Mouse (Mus musculus) CH12.LX (cell line): ENCODE measurements at regions not wholly inside any gene's neighbourhood (a gene's known extent, or its start where the extent isn't known, plus 50 kb on each side); places are given as distances from the start of the nearest gene placed in this dataset.

ENCODE experiments used
- DNase-seq: peaks from one replicate; pipeline ENCODE4 v3.0.0-alpha.2; 2013; ENCODE audit errors: extremely low read depth
- H3K27ac ChIP-seq: 2 replicates; pipeline ENCODE4 v1.5.1; 2012; ENCODE audit warnings: low read depth, mild to moderate bottlenecking, control low read depth, moderate library complexity; ENCODE audit not compliant: insufficient read depth
- H3K27me3 ChIP-seq: replicated peaks from 2 replicates; pipeline ENCODE3; 2012; ENCODE audit warnings: inconsistent platforms
- H3K36me3 ChIP-seq, 2 experiments: replicated peaks in 1 of 2; 2 replicates each; pipeline versions ENCODE3 to v1.6.1; 2012; ENCODE audit warnings: inconsistent platforms in 1 of 2, low read length in 1 of 2, mild to moderate bottlenecking in 1 of 2, mixed read lengths in 1 of 2, moderate library complexity in 1 of 2; ENCODE audit not compliant: control insufficient read depth in 1 of 2, insufficient read depth in 1 of 2
- H3K4me1 ChIP-seq, 2 experiments: 2 replicates each; pipeline ENCODE4 v1.6.1; 2012; ENCODE audit warnings: inconsistent platforms in 1 of 2, moderate library complexity in 1 of 2; ENCODE audit not compliant: insufficient read depth in 2 of 2, control insufficient read depth in 1 of 2
- H3K4me2 ChIP-seq: 2 replicates; pipeline ENCODE4 v1.6.1; 2012; ENCODE audit warnings: low read depth, mild to moderate bottlenecking, control low read depth; ENCODE audit not compliant: poor library complexity, insufficient read depth, severe bottlenecking
- H3K4me3 ChIP-seq, 3 experiments: fragments of 150-350 bp in 1 of 3; sonication (generic) in 1 of 3; replicated peaks in 1 of 3; 2 replicates each; pipeline versions ENCODE3 to v1.5.1; 2011 to 2012; ENCODE audit warnings: low read depth in 2 of 3, low read length in 2 of 3, mild to moderate bottlenecking in 2 of 3, moderate library complexity in 2 of 3, control low read depth in 1 of 3, improper control_type of control experiment in 1 of 3, inconsistent platforms in 1 of 3, mixed read lengths in 1 of 3; ENCODE audit not compliant: poor library complexity in 1 of 3
- H3K79me2 ChIP-seq: replicated peaks from 2 replicates; pipeline ENCODE4 v1.6.1; 2012; ENCODE audit warnings: mild to moderate bottlenecking, moderate library complexity; ENCODE audit not compliant: control insufficient read depth, poor library complexity, insufficient read depth, severe bottlenecking; ENCODE audit errors: extremely low read depth
- H3K9ac ChIP-seq: 2 replicates; pipeline ENCODE4 v1.6.1; 2012; ENCODE audit warnings: low read depth, mild to moderate bottlenecking, control low read depth, moderate library complexity; ENCODE audit not compliant: insufficient read depth
- H3K9me3 ChIP-seq: replicated peaks from 2 replicates; pipeline ENCODE3; 2012; ENCODE audit warnings: low read length, inconsistent platforms, mixed read lengths
- BHLHE40 ChIP-seq: IDR thresholded peaks from 2 replicates; pipeline ENCODE4 v1.6.1; 2011; ENCODE audit warnings: mild to moderate bottlenecking, low read depth, low read length, improper control_type of control experiment
- CHD1 ChIP-seq: IDR thresholded peaks from 2 replicates; pipeline ENCODE4 v1.6.1; 2012; ENCODE audit warnings: low read depth, low read length, improper control_type of control experiment, inconsistent platforms
- E2F4 ChIP-seq: IDR thresholded peaks from 2 replicates; pipeline ENCODE4 v1.6.1; 2011; ENCODE audit warnings: low read depth, low read length, improper control_type of control experiment; ENCODE audit not compliant: insufficient replicate concordance
- ELF1 ChIP-seq: IDR thresholded peaks from 2 replicates; pipeline ENCODE4 v1.6.1; 2014; ENCODE audit warnings: low read depth, mild to moderate bottlenecking, inconsistent platforms, low read length, improper control_type of control experiment
- EP300 ChIP-seq: IDR thresholded peaks from 2 replicates; pipeline ENCODE4 v1.6.1; 2011; ENCODE audit warnings: low read length, improper control_type of control experiment
- ETS1 ChIP-seq: conservative IDR thresholded peaks from 2 replicates; pipeline ENCODE4 v1.6.1; 2012; ENCODE audit warnings: low read depth, mild to moderate bottlenecking, inconsistent platforms, low read length, improper control_type of control experiment, moderate library complexity
- HCFC1 ChIP-seq: IDR thresholded peaks from 2 replicates; pipeline ENCODE4 v1.6.1; 2012; ENCODE audit warnings: low read depth, mild to moderate bottlenecking, inconsistent platforms, low read length, improper control_type of control experiment
- MAX ChIP-seq: IDR thresholded peaks from 2 replicates; pipeline ENCODE4 v1.6.1; 2011; ENCODE audit warnings: low read length, improper control_type of control experiment
- MEF2A ChIP-seq: IDR thresholded peaks from 2 replicates; pipeline ENCODE4 v1.6.1; 2014; ENCODE audit warnings: low read depth, mild to moderate bottlenecking, inconsistent platforms, low read length, improper control_type of control experiment, borderline replicate concordance
- POLR2AphosphoS2 ChIP-seq: IDR thresholded peaks from 2 replicates; pipeline ENCODE4 v1.6.1; 2011; ENCODE audit warnings: low read depth, low read length, improper control_type of control experiment
- RAD21 ChIP-seq: IDR thresholded peaks from 2 replicates; pipeline ENCODE4 v1.6.1; 2011; ENCODE audit warnings: low read depth, mild to moderate bottlenecking, low read length, improper control_type of control experiment, moderate library complexity
- TBP ChIP-seq: conservative IDR thresholded peaks from 2 replicates; pipeline ENCODE4 v1.6.1; 2011; ENCODE audit warnings: low read depth, low read length, improper control_type of control experiment
- USF1 ChIP-seq: IDR thresholded peaks from 2 replicates; pipeline ENCODE4 v1.6.1; 2014; ENCODE audit warnings: low read depth, mild to moderate bottlenecking, inconsistent platforms, low read length, improper control_type of control experiment
- USF2 ChIP-seq: conservative IDR thresholded peaks from 2 replicates; pipeline ENCODE4 v1.6.1; 2011; ENCODE audit warnings: low read depth, low read length, improper control_type of control experiment
- ZC3H11A ChIP-seq: IDR thresholded peaks from 2 replicates; pipeline ENCODE4 v1.6.1; 2012; ENCODE audit warnings: low read depth, mild to moderate bottlenecking, inconsistent platforms, low read length, improper control_type of control experiment
- ZNF384 ChIP-seq: IDR thresholded peaks from 2 replicates; pipeline ENCODE4 v1.6.1; 2012; ENCODE audit warnings: low read depth, low read length, improper control_type of control experiment, inconsistent platforms
- dilution Hi-C: fragments of 300-500 bp; cut with MboI; formaldehyde crosslinking; loops from 2 replicates; pipeline ENCODE4 v1.14.3; 2020; ENCODE audit warnings: low sequenced_read_pairs; ENCODE audit not compliant: extremely low pct_unique_long_range_greater_than_20kb, extremely low pct_ligation_motif_present
- in situ Hi-C: fragments of 300-500 bp; cut with MboI; formaldehyde crosslinking; loops from 3 replicates; pipeline ENCODE4 v1.14.3; 2019; ENCODE audit warnings: low sequenced_read_pairs, low pct_ligation_motif_present, low pct_unique_long_range_greater_than_20kb, mixed read lengths

GRCm38 (mm10) chr9:61805971-61806370 lies 108.4 kb downstream of the Rplp1 start:
- Histone ChIP-seq H3K27ac (no peak overlapping the region), H3K9me3 (no peaks in the 10 kb centered on the region), H3K4me3 (no peak overlapping the region)
- no peak for TF ChIP-seq E2F4
- TF ChIP-seq, all 38 proteins: peak for 0
- dilution Hi-C loops: no loop called here
- no peaks in the 10 kb centered on the region for H3K36me3 ChIP-seq
- H3K27me3 ChIP-seq: no peaks in the 10 kb centered on the region
- no peaks in the 10 kb centered on the region for H3K79me2 ChIP-seq
- in situ Hi-C loops: no loop called here
- no peak overlapping the region for H3K9ac ChIP-seq
- no peak overlapping the region for H3K4me2 ChIP-seq
- no peak for DNase-seq
- H3K4me1 ChIP-seq: peaks cover 0 to 17% of the 10 kb centered on the region in 2 experiments; a peak in 2 of 4 replicates

- no peaks in the 10 kb centered on the region for H3K79me2 ChIP-seq
- H3K9ac ChIP-seq: no peak overlapping the region
- TF ChIP-seq ZC3H11A: no peak
- TF ChIP-seq MEF2A: no peak
- TF ChIP-seq ZNF384: no peak
- no peak for TF ChIP-seq HCFC1
- no peak for TF ChIP-seq RAD21
- no peak for TF ChIP-seq USF2
- TF ChIP-seq EP300: no peak
- TF ChIP-seq ETS1: no peak
- TF ChIP-seq USF1: no peak
- no peak for TF ChIP-seq E2F4
- no peak for TF ChIP-seq CHD1
- TF ChIP-seq TBP: no peak
- TF ChIP-seq, all 38 proteins: peak for 0
- in situ Hi-C loops: no loop called here
- Histone ChIP-seq H3K4me1 (peaks cover 0 to 6% of the 10 kb centered on the region in 2 experiments; a peak in 2 of 4 replicates), H3K27me3 (no peaks in the 10 kb centered on the region), H3K4me3 (no peak overlapping the region), H3K27ac (no peak overlapping the region), H3K36me3 (no peaks in the 10 kb centered on the region), H3K4me2 (no peak overlapping the region), H3K9me3 (no peaks in the 10 kb centered on the region)
- no peak for DNase-seq
- dilution Hi-C loops: no loop called here
Observed at GRCm38 (mm10) chr9:61803555-61803954, 110.8 kb downstream of the Rplp1 start.

GRCm38 (mm10) chr9:61802694-61803093 lies 111.6 kb downstream of the Rplp1 start:
- Histone ChIP-seq H3K4me3 (no peak overlapping the region), H3K9me3 (no peaks in the 10 kb centered on the region), H3K36me3 (no peaks in the 10 kb centered on the region), H3K4me1 (peaks cover 0 to 6% of the 10 kb centered on the region in 2 experiments; a peak in 2 of 4 replicates), H3K4me2 (no peak overlapping the region), H3K27ac (no peak overlapping the region), H3K9ac (no peak overlapping the region), H3K27me3 (no peaks in the 10 kb centered on the region), H3K79me2 (no peaks in the 10 kb centered on the region)
- no peak for TF ChIP-seq TBP
- no peak for TF ChIP-seq ELF1
- no peak for TF ChIP-seq USF2
- TF ChIP-seq MAX: no peak
- no peak for TF ChIP-seq E2F4
- no peak for TF ChIP-seq ZC3H11A
- no peak for TF ChIP-seq BHLHE40
- TF ChIP-seq POLR2AphosphoS2: no peak
- in situ Hi-C loops: no loop called here
- no peak for DNase-seq
- dilution Hi-C loops: no loop called here
